Mouse (Mus musculus) mature B cell (primary cell): ENCODE measurements around the gene Tm6sf1.

Experiments
- in situ Hi-C: fragments of 300-500 bp; cut with MboI; formaldehyde crosslinking; loops from 2 replicates; pipeline ENCODE4 v1.14.3; 2019

Tm6sf1 gene

GRCm38 (mm10) chr7:81885128-81885527 is 26.3 kb downstream of the Tm6sf1 start:
- in situ Hi-C loops, result no loop called here

- in situ Hi-C loops, result no loop called here
Observed at GRCm38 (mm10) chr7:81899361-81899760, 40.6 kb downstream of the Tm6sf1 start.

GRCm38 (mm10) chr7:81904094-81904493 is 45.3 kb downstream of the Tm6sf1 start:
- in situ Hi-C loops, result no loop called here

GRCm38 (mm10) chr7:81904926-81905325 is 46.1 kb downstream of the Tm6sf1 start:
- in situ Hi-C loops, result no loop called here

- in situ Hi-C loops, result no loop called here
Observed at GRCm38 (mm10) chr7:81918316-81918715, 59.5 kb downstream of the Tm6sf1 start.

- in situ Hi-C loops, result no loop called here
Observed at GRCm38 (mm10) chr7:81920314-81920713, 61.5 kb downstream of the Tm6sf1 start.

GRCm38 (mm10) chr7:81921379-81921952 is 62.7 kb downstream of the Tm6sf1 start:
- in situ Hi-C loops, result no loop called here

GRCm38 (mm10) chr7:81928998-81929397 is 70.2 kb downstream of the Tm6sf1 start:
- in situ Hi-C loops, result no loop called here

- in situ Hi-C loops, result no loop called here
Observed at GRCm38 (mm10) chr7:81932521-81933045, 73.8 kb downstream of the Tm6sf1 start.

- in situ Hi-C loops, result no loop called here
Observed at GRCm38 (mm10) chr7:81933061-81933600, 74.3 kb downstream of the Tm6sf1 start.

- in situ Hi-C loops, result no loop called here
Observed at GRCm38 (mm10) chr7:81933601-81934266, 74.9 kb downstream of the Tm6sf1 start.
